In genomic region chr3:89799476-89799875, GRCm38 (mm10) we compare ENCODE assay signal across 9 mouse cellular contexts. TPM values are rescaled to one million over a fixed set of nuclear protein-coding genes. Genes with fewer than 3 reads are reported as not detected.
DNase-seq lines count a peak whose midpoint lies in the region; ATAC-seq and TF ChIP-seq lines count a peak whose summit lies in the region.
"Had no signal": no experiment of that assay in that cellular context is flagged by ENCODE, and none has a peak within 500 bp of the region (broad histone marks: within the 10 kb centered on the region; RNA-seq: fewer than 3 reads in every experiment).

No protein-coding gene starts in this region.

- no peaks in the 10 kb centered on the region for H3K9me3 ChIP-seq in heart, embryonic 12.5 days (replicated peaks)
- H3K9me3 ChIP-seq in liver, embryonic 11.5 days (ENCODE audit: control insufficient read depth, low read length) = no peaks in the 10 kb centered on the region

- no peak overlapping the region for H3K27ac ChIP-seq in heart, embryonic 12.5 days (ENCODE audit: poor library complexity, severe bottlenecking)
- H3K27ac ChIP-seq in testis, adult 2 months (ENCODE audit: control insufficient read depth, insufficient read depth, low read depth, low read length) = no peak overlapping the region
- no peak overlapping the region for H3K27ac ChIP-seq in liver, embryonic 11.5 days (ENCODE audit: low read depth, low read length)

- peaks cover 8% of the 10 kb centered on the region for H3K4me1 ChIP-seq in heart, embryonic 12.5 days (replicated peaks)
- H3K4me1 ChIP-seq in testis, adult 2 months (ENCODE audit: control insufficient read depth, insufficient read depth, low read length) = peaks cover 2% of the 10 kb centered on the region; the same call in 1 of the 2 replicates
- H3K4me1 ChIP-seq in liver, embryonic 11.5 days (replicated peaks; ENCODE audit: control insufficient read depth, insufficient read depth, low read length) = no peaks in the 10 kb centered on the region

- TF ChIP-seq POLR2A in testis, adult 2 months (IDR thresholded peaks at IDR 0.05; ENCODE audit: control insufficient read depth, low read depth, low read length) = no peak

- H3K9ac ChIP-seq in heart, embryonic 12.5 days = peak overlapping the region; percentile 65; the same call in 1 of the 2 replicates
- 0 out of 2 replicates have a peak overlapping the region, but pooled peaks have one; percentile 31 for H3K9ac ChIP-seq in liver, embryonic 11.5 days (ENCODE audit: low read depth, low read length)

- 0 out of 2 replicates have a peak, but pooled peaks have one; percentile 42 for ATAC-seq in heart, embryonic 12.5 days (ENCODE audit: insufficient number of reproducible peaks, low FRiP score)
- peak; percentile 49; the same call in 1 of the 2 replicates for ATAC-seq in liver, embryonic 11.5 days (replicated peaks; ENCODE audit: low FRiP score)

- TF ChIP-seq CTCF in testis, adult 2 months (IDR thresholded peaks at IDR 0.05; ENCODE audit: control insufficient read depth, insufficient read depth, insufficient replicate concordance, low read depth, low read length) = no peak

- 3% methylated on average over 13 of the region's 13 CpGs for WGBS in heart, embryonic 12.5 days
- WGBS in liver, embryonic 11.5 days = 9% methylated on average over 13 of the region's 13 CpGs

- no peak for DNase-seq in heart, adult 18-20 months
- no peak for DNase-seq in testis, postnatal 10 days (ENCODE audit: low spot score)
- no peak for DNase-seq in liver, embryonic 11.5 days (ENCODE audit: low spot score)
- DNase-seq in thymus, postnatal 25 days = no peak
- no peak for DNase-seq in right cerebral cortex, postnatal 14 days
- DNase-seq in left cerebral cortex, postnatal 4 days = no peak
- DNase-seq: gastrocnemius, postnatal 25 days had no signal

- intact Hi-C loops in left cerebral cortex, postnatal 4 days (cut with DNase I) = no loop called here

- H3K4me3 ChIP-seq in heart, embryonic 12.5 days = peak overlapping the region; percentile 43
- H3K4me3 ChIP-seq in testis, adult 2 months (ENCODE audit: control insufficient read depth, low read depth, low read length) = peak overlapping the region; percentile 67
- no peak overlapping the region for H3K4me3 ChIP-seq in liver, embryonic 11.5 days (ENCODE audit: low read depth, low read length)

- H3K4me2 ChIP-seq in heart, embryonic 12.5 days = peak overlapping the region; percentile 71
- H3K4me2 ChIP-seq in liver, embryonic 11.5 days = peak overlapping the region; percentile 49

- no peaks in the 10 kb centered on the region for H3K27me3 ChIP-seq in heart, embryonic 12.5 days (replicated peaks)
- H3K27me3 ChIP-seq in testis, adult 2 months (ENCODE audit: control insufficient read depth, insufficient read depth, low read length) = no peaks in the 10 kb centered on the region
- H3K27me3 ChIP-seq in liver, embryonic 11.5 days (replicated peaks; ENCODE audit: control insufficient read depth, insufficient read depth, low read length) = no peaks in the 10 kb centered on the region

- no peaks in the 10 kb centered on the region for H3K36me3 ChIP-seq in heart, embryonic 12.5 days
- H3K36me3 ChIP-seq in testis, adult 2 months (ENCODE audit: control insufficient read depth, insufficient read depth, low read length) = no peaks in the 10 kb centered on the region
- H3K36me3 ChIP-seq in liver, embryonic 11.5 days (ENCODE audit: control insufficient read depth, insufficient read depth, low read length) = no peaks in the 10 kb centered on the region

RNA-seq across cellular contexts. Expression of gene Ube2q1, which starts 26.1 kb away (rescaled TPM):
- polyA plus RNA-seq in heart, embryonic 12.5 days (2016; fragmentation: Nextera tagmentation; extraction: Ambion mirVana) = 13.4 and 14.4 TPM in 2 replicates
- total RNA-seq in heart, adult 18-20 months (2021) = 10 to 100 TPM; 25.9 to 26.1 TPM
- 19.7 and 20.5 TPM in 2 replicates for polyA plus RNA-seq in testis, adult 2 months (2012; rRNA removed)
- 15.0 and 15.7 TPM in 2 replicates for polyA plus RNA-seq in liver, embryonic 11.5 days (2014; fragmentation: Nextera tagmentation; extraction: Ambion mirVana)
- 10 to 100 TPM; 74.5 to 79.3 TPM for total RNA-seq in left cerebral cortex, postnatal 4 days (2021)

RNA-seq across cellular contexts. Expression of gene She, which starts 31.7 kb away (rescaled TPM):
- 9.6 and 10.5 TPM in 2 replicates for polyA plus RNA-seq in heart, embryonic 12.5 days (2016; fragmentation: Nextera tagmentation; extraction: Ambion mirVana)
- total RNA-seq in heart, adult 18-20 months (2021) = 10 to 100 TPM; 10.0 to 10.5 TPM
- polyA plus RNA-seq in testis, adult 2 months (2012; rRNA removed) = 0.12 and 0.24 TPM in 2 replicates
- polyA plus RNA-seq in liver, embryonic 11.5 days (2014; fragmentation: Nextera tagmentation; extraction: Ambion mirVana) = 3.2 and 3.9 TPM in 2 replicates
- total RNA-seq in left cerebral cortex, postnatal 4 days (2021) = 1 to 10 TPM; 3.0 to 3.4 TPM

RNA-seq across cellular contexts. Expression of gene Chrnb2, which starts 35.0 kb away (rescaled TPM):
- 0.32 and 0.36 TPM in 2 replicates for polyA plus RNA-seq in heart, embryonic 12.5 days (2016; fragmentation: Nextera tagmentation; extraction: Ambion mirVana)
- total RNA-seq in heart, adult 18-20 months (2021) = under 1 TPM in 1 of 2 experiments, not detected in 1; 0.18 TPM
- 4.2 and 4.5 TPM in 2 replicates for polyA plus RNA-seq in testis, adult 2 months (2012; rRNA removed)
- 0.34 and 0.36 TPM in 2 replicates for polyA plus RNA-seq in liver, embryonic 11.5 days (2014; fragmentation: Nextera tagmentation; extraction: Ambion mirVana)
- total RNA-seq in left cerebral cortex, postnatal 4 days (2021) = 10 to 100 TPM; 28.4 to 29.2 TPM
